Mouse (Mus musculus): Measurements from ENCODE around the gene Poldip3.
A peak's percentile ranks its signal among the peaks of the same experiment; 100 is the strongest.

Gene Poldip3

GRCm38 (mm10) chr15:83124625-83125024 is 24.6 kb downstream of the Poldip3 start:
- DNase-seq, result no peak

- DNase-seq, result peak; percentile 95
These were observed 26.5 kb downstream of the Poldip3 start, which contains the start of gene Rrp7a for GRCm38 (mm10) chr15:83122566-83123145. Gene Rrp7a, minus strand, starts transcription at chr15:83122801.

- DNase-seq, result peak; percentile 74
These were observed 27.2 kb downstream of the Poldip3 start for GRCm38 (mm10) chr15:83121709-83122565.

- DNase-seq, result no peak
These were observed 30.8 kb downstream of the Poldip3 start for GRCm38 (mm10) chr15:83118360-83118759.

GRCm38 (mm10) chr15:83115071-83115470 is 34.1 kb downstream of the Poldip3 start:
- peak; percentile 24 for DNase-seq

GRCm38 (mm10) chr15:83114106-83114505 is 35.1 kb downstream of the Poldip3 start:
- DNase-seq, result no peak

GRCm38 (mm10) chr15:83112898-83113297 is 36.3 kb downstream of the Poldip3 start:
- peak; percentile 75 for DNase-seq

- no peak for DNase-seq
These were observed 37.3 kb downstream of the Poldip3 start for GRCm38 (mm10) chr15:83111874-83112273.

GRCm38 (mm10) chr15:83111290-83111689 is 37.9 kb downstream of the Poldip3 start:
- no peak for DNase-seq

GRCm38 (mm10) chr15:83107814-83108213 is 41.4 kb downstream of the Poldip3 start:
- DNase-seq, result no peak

- DNase-seq, result no peak
These were observed 42.8 kb downstream of the Poldip3 start for GRCm38 (mm10) chr15:83106426-83106825.

- no peak for DNase-seq
These were observed 46.1 kb downstream of the Poldip3 start for GRCm38 (mm10) chr15:83103111-83103510.

- DNase-seq, result no peak
These were observed 48.9 kb downstream of the Poldip3 start for GRCm38 (mm10) chr15:83100332-83100662.

- peak; percentile 94 for DNase-seq
These were observed 49.5 kb downstream of the Poldip3 start for GRCm38 (mm10) chr15:83099533-83100331.

GRCm38 (mm10) chr15:83095950-83096349 is 53.2 kb downstream of the Poldip3 start:
- DNase-seq, result peak; percentile 36

GRCm38 (mm10) chr15:83093687-83094086 is 55.5 kb downstream of the Poldip3 start:
- no peak for DNase-seq

- DNase-seq, result peak; percentile 13
These were observed 58.3 kb downstream of the Poldip3 start for GRCm38 (mm10) chr15:83090874-83091273.

GRCm38 (mm10) chr15:83089429-83089605 is 59.9 kb downstream of the Poldip3 start, which contains the start of gene Serhl:
Gene Serhl, plus strand, starts transcription at chr15:83089506.
- peak; percentile 14 for DNase-seq

GRCm38 (mm10) chr15:83088495-83089428 is 60.4 kb downstream of the Poldip3 start:
- DNase-seq, result peak; percentile 14

GRCm38 (mm10) chr15:83086636-83087328 is 62.4 kb downstream of the Poldip3 start:
- no peak for DNase-seq

GRCm38 (mm10) chr15:83085901-83086300 is 63.3 kb downstream of the Poldip3 start:
- DNase-seq, result peak; percentile 41

- DNase-seq, result peak; percentile 53
These were observed 65.1 kb downstream of the Poldip3 start for GRCm38 (mm10) chr15:83084022-83084640.

All from embryo, embryonic 11 days (tissue).